Mouse (Mus musculus): Measurements from ENCODE around the gene Zmat5. TPM values are rescaled to one million over a fixed set of nuclear protein-coding genes. Genes with fewer than 3 reads are reported as not detected.

Zmat5 gene
- total RNA-seq, 2 experiments from 2014 or later = 2.7 to 15.0 TPM

DNA sequence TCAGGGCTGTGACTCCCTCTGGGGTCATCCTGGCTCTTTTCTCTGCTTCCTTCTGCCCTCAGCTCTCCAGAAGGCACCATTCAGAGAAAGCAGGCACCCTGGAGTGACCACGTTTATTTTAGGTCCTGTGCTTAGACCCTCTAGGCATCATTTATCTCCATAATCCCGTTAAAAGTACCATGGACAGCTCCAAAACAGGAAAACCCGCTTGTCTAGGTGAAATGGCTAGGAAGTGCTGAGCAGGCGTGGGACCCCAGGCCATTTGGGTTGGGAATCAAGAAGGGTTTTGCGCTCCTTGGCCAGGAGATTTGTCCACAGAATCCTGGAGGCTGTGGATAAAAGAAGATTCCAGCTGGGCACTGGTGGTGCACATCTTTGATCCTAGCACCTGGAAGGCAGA, 59.2 kb downstream of the Zmat5 start:
- no peak for ATAC-seq (replicated peaks; ENCODE audit: low FRiP score, poor library complexity, severe bottlenecking)

DNA sequence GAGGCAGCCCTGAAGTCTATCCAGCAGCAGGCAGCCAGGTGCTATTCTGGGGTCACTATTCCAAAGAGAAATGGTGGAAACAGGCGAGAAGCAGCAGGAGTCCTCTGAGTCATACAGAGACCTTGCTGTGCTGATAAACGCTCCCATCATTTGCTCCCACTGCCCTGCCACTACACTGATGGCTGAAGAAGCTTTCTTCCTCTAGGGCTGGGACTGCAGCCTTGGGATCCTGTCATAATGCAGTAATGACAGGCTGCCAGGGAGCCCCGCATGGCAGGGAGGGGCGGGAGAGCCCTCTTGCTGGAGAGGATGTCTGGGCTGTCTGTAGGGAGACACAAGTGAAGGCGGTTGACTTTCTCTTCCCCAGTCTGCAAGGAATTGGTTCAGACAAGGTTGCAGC, 60.0 kb downstream of the Zmat5 start:
- ATAC-seq (replicated peaks; ENCODE audit: low FRiP score, poor library complexity, severe bottlenecking) = no peak

DNA sequence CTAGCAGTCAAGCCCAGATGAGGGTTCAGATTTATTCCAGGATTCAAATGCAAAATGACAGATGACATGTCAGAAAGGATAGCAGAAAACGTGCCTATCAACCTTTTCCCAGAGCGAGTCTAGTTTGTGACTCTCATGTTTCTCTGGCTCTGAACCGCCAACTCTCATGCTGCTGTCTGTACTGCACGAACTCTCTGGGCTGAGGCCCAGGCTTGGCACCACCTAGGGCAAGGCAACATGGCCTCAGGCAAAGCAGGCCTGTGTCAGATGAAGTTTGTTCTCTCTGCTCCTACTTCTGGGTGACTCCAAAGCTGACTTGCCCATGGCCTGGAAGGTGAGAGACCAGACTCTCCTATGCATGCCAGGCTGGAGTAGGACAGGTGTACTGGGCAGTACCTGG, 63.9 kb downstream of the Zmat5 start:
- ATAC-seq (replicated peaks; ENCODE audit: low FRiP score, poor library complexity, severe bottlenecking) = no peak

DNA sequence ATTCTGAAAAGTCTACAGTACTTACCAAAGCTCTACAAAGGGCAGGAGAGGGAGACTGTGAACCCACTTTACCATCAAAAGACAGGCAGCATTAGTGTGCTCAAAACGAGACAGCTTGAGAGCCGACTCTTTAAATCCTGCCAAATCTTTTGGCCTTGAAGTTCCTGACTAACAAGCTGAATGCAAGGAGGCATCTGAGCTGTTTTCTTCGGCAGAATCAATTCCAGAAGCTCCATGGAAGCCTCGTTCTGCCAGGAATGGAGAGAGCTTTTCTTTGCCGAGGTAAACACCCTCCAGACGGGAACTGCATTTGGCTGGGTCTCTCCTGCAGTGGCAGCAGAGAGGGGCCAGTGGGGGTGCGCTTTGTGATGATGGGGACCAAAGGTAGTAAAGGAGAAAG, 64.8 kb downstream of the Zmat5 start:
- no peak for ATAC-seq (replicated peaks; ENCODE audit: low FRiP score, poor library complexity, severe bottlenecking)

DNA sequence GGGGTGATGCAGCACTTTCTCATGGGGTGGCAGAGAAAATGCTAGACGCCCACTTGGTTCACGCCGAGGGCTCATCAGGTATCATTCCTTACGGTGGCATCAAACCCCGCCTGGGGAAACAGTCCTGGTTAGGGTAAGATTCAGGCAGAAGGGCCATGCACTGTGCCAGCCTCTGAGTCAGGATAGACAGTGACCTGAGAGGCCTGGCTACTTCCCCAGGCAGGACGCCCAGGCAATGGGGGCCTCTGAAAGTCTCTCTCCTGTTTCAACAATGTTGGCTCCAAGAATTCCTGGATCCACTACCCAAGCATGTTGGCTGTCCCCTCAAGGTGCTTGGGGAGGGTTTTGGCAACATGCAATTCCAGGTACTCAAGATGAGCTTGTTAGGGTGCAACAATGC, 65.4 kb downstream of the Zmat5 start:
- no peak for ATAC-seq (replicated peaks; ENCODE audit: low FRiP score, poor library complexity, severe bottlenecking)

DNA sequence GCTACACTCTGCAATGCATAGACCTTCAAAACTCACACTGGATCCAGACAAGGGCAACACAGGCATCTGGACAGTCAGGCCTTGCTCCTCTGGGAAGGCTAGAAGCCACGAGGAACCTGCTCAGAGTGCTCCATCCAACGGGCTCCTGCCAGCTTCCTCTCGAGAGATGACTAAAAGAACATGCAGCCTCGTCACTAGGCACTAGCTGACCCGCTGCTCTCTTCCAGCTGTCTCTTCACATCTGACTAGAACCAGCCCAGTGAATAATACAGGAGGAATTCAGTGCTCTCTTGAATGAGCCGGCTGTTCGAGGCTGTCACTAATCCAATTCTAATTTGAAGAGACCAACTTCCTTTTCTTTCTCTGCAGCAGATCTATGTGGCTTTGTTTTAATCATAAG, 67.3 kb downstream of the Zmat5 start:
- ATAC-seq (replicated peaks; ENCODE audit: low FRiP score, poor library complexity, severe bottlenecking) = no peak

DNA sequence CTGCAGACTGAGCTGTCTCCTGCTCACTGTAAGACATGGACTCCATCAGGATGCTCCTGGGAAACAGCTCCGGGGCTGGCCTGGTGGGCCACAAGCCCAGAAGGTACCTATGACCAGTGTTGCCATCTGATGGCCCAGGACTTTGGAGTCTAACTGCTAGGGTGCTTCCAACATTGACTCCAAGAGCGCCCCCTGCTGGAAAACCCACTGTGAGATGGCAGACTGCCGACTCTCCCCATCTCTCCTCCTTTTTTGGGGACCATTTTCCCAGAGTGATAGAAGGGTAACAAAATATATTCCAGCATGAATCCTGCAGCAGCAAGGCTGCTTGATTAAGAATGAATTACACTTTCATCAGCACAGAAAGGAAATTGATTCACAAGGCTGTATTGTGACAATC, 68.4 kb downstream of the Zmat5 start:
- peak; percentile 67 for ATAC-seq (replicated peaks; ENCODE audit: low FRiP score, poor library complexity, severe bottlenecking)

DNA sequence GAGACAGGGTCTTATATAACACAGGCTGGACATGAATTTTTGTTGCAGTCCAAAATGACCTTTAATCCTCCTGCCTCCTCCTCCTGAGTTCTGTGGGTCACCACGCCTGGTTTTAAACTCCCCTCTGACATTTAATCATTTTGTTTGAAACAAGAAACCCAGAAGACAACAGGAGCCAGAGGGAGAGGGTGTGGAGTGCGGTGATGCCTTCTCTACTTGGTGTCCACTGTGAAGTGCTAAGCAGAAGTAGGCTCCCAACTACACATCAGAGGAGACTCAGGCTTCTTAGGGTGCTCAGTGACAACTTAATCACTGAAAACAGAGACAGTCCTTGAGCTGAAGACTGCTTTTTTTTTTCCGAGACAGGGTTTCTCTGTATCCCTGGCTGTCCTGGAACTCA, 76.4 kb downstream of the Zmat5 start:
- ATAC-seq (replicated peaks; ENCODE audit: low FRiP score, poor library complexity, severe bottlenecking) = no peak

DNA sequence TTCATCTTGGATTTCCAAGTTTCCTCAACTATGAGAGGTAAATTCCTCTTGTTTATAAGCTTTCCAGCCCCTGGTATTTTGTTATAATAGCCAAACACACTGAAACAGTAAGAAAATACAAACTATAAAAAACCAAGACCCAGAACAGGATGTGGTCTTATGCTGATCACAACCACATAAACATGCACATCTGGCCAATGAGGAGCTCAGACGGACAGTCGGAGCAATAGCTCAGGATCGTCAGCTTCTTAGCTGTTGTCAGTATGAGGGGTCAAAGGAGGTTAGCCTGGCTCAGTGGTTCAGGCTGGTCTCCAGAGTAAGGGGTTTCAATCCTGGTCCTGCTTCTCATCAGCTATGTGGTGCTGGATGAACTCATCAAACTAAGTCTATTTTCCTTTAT, 78.6 kb downstream of the Zmat5 start:
- ATAC-seq (replicated peaks; ENCODE audit: low FRiP score, poor library complexity, severe bottlenecking) = no peak

DNA sequence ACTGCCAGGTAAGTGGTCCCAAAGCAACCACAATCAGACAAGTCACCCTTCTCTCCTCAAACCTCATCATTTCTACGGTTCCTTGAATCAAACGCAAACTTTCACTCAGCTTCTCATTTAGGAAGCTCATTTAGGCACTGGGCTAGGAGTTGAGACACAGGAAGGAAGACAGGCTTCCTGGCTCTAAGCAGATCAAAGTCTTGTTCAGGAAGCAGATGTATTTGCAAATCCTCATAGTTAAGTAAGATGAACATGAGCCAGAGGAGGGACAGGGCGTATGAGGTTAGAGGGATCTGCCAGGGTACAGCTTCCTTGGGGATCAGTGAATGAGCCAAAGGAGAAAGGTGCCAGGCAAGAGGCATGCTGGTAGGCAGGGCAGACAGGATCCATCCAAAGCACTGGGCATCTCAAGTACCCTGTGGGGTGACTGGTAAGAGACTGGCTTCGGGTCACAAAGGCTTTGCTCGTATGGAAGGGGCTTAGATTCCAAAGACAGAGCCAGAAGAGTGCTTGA, 80.2 kb downstream of the Zmat5 start:
- ATAC-seq (replicated peaks; ENCODE audit: low FRiP score, poor library complexity, severe bottlenecking) = no peak

Other genes with a start within 250 kb of the Zmat5 start
- 203 and 214 TPM in 2 replicates for gene Mtmr3, start 109.8 kb upstream of the Zmat5 start, total RNA-seq (2015; ENCODE audit: low replicate concordance)
- 462 and 508 TPM in 2 replicates for gene Mtmr3, start 109.8 kb upstream of the Zmat5 start, total RNA-seq (2017; ENCODE audit: low replicate concordance)
- gene Gm11032, start 84.6 kb upstream of the Zmat5 start, total RNA-seq (2015; ENCODE audit: low replicate concordance) = not detected in 2 replicates
- gene Gm11032, start 84.6 kb upstream of the Zmat5 start, total RNA-seq (2017; ENCODE audit: low replicate concordance) = not detected in 2 replicates
- gene Ascc2, start 66.9 kb upstream of the Zmat5 start, total RNA-seq (2015; ENCODE audit: low replicate concordance) = 5.6 and 13.4 TPM in 2 replicates
- gene Ascc2, start 66.9 kb upstream of the Zmat5 start, total RNA-seq (2017; ENCODE audit: low replicate concordance) = 14.4 and 17.8 TPM in 2 replicates
- gene Uqcr10, start 336 bp upstream of the Zmat5 start, total RNA-seq (2015; ENCODE audit: low replicate concordance) = 44.0 and 50.6 TPM in 2 replicates
- gene Uqcr10, start 336 bp upstream of the Zmat5 start, total RNA-seq (2017; ENCODE audit: low replicate concordance) = 12.3 and 48.8 TPM in 2 replicates
- 0.58 TPM in 1 of 2 replicates, not detected in the other for gene Cabp7, start 42.1 kb downstream of the Zmat5 start, total RNA-seq (2015; ENCODE audit: low replicate concordance)
- gene Cabp7, start 42.1 kb downstream of the Zmat5 start, total RNA-seq (2017; ENCODE audit: low replicate concordance) = 0.98 TPM in 1 of 2 replicates, not detected in the other
- 2.1 and 6.7 TPM in 2 replicates for gene Nf2, start 144.9 kb downstream of the Zmat5 start, total RNA-seq (2015; ENCODE audit: low replicate concordance)
- gene Nf2, start 144.9 kb downstream of the Zmat5 start, total RNA-seq (2017; ENCODE audit: low replicate concordance) = 16.4 and 20.6 TPM in 2 replicates
- 0.42 and 4.0 TPM in 2 replicates for gene Nipsnap1, start 169.3 kb downstream of the Zmat5 start, total RNA-seq (2015; ENCODE audit: low replicate concordance)
- 1.0 and 2.4 TPM in 2 replicates for gene Nipsnap1, start 169.3 kb downstream of the Zmat5 start, total RNA-seq (2017; ENCODE audit: low replicate concordance)
- 2.5 and 2.7 TPM in 2 replicates for gene Thoc5, start 190.6 kb downstream of the Zmat5 start, total RNA-seq (2015; ENCODE audit: low replicate concordance)
- 11.3 and 17.1 TPM in 2 replicates for gene Thoc5, start 190.6 kb downstream of the Zmat5 start, total RNA-seq (2017; ENCODE audit: low replicate concordance)
- 0.77 and 3.1 TPM in 2 replicates for gene Nefh, start 243.4 kb downstream of the Zmat5 start, total RNA-seq (2015; ENCODE audit: low replicate concordance)
- gene Nefh, start 243.4 kb downstream of the Zmat5 start, total RNA-seq (2017; ENCODE audit: low replicate concordance) = 0.70 and 1.8 TPM in 2 replicates

All from erythroblast, adult 5-6 weeks (primary cell).